Mouse (Mus musculus): ENCODE measurements around the gene Vamp3. TPM values are rescaled to one million over a fixed set of nuclear protein-coding genes. Genes with fewer than 3 reads are reported as not detected.
A peak's percentile ranks its signal among the peaks of the same experiment; 100 is the strongest.
"Not testable (repeated sequence)": the region's sequence is repeated elsewhere in the genome, so short reads cannot be mapped to it uniquely, and the experiment has no call there.

The Vamp3 gene
- polyA plus RNA-seq, 1 experiment from 2014 or later, result 111 TPM

- Histone ChIP-seq H3K27me3 (no peaks in the 10 kb centered on the region), H3K4me2 (replicated peaks) (peak within 1 kb of the TSS; percentile 97), H3K9ac (peak within 1 kb of the TSS; percentile 69), H3K4me1 (peaks cover 2% of the 10 kb centered on the region; the same call in 1 of the 2 replicates), H3K4me3 (peak within 1 kb of the TSS; percentile 59), H3K9me3 (no peaks in the 10 kb centered on the region), H3K27ac (peak within 1 kb of the TSS; percentile 36; the same call in 1 of the 2 replicates), H3K36me3 (peaks cover 20% of the 10 kb centered on the region)
- peak; percentile 98 for ATAC-seq (ENCODE audit: insufficient number of reproducible peaks, insufficient read depth, low FRiP score, low TSS enrichment)
- under 1% methylated on average over 78 of the region's 79 CpGs for WGBS
These were observed 13.5 kb downstream of the Vamp3 start, which contains the start of gene Per3 for GRCm38 (mm10) chr4:151044037-151044943. Gene Per3, minus strand, starts transcription at chr4:151044665.

GRCm38 (mm10) chr4:151043281-151043680 is 14.5 kb downstream of the Vamp3 start:
- H3K4me2 ChIP-seq (replicated peaks), result peak overlapping the region; percentile 97
- peaks cover 15% of the 10 kb centered on the region for H3K36me3 ChIP-seq
- H3K9ac ChIP-seq, result no peak overlapping the region
- peak overlapping the region; percentile 59; the same call in 1 of the 2 replicates for H3K4me3 ChIP-seq
- no peak overlapping the region for H3K27ac ChIP-seq
- H3K4me1 ChIP-seq, result peaks cover 2% of the 10 kb centered on the region; the same call in 1 of the 2 replicates
- ATAC-seq (ENCODE audit: insufficient number of reproducible peaks, insufficient read depth, low FRiP score, low TSS enrichment), result no peak
- H3K27me3 ChIP-seq, result no peaks in the 10 kb centered on the region
- H3K9me3 ChIP-seq, result no peaks in the 10 kb centered on the region
- 44% methylated on average over 5 of the region's 5 CpGs for WGBS

- 86% methylated on average over 5 of the region's 5 CpGs for WGBS
- Histone ChIP-seq H3K27ac (no peak overlapping the region), H3K27me3 (no peaks in the 10 kb centered on the region), H3K4me1 (peaks cover 2% of the 10 kb centered on the region; the same call in 1 of the 2 replicates), H3K36me3 (0 out of 2 replicates have a peak, but pooled peaks cover 4% of the 10 kb centered on the region), H3K4me3 (no peak overlapping the region), H3K9ac (no peak overlapping the region), H3K4me2 (replicated peaks) (no peak overlapping the region), H3K9me3 (no peaks in the 10 kb centered on the region)
- no peak for ATAC-seq (ENCODE audit: insufficient number of reproducible peaks, insufficient read depth, low FRiP score, low TSS enrichment)
These were observed 16.3 kb downstream of the Vamp3 start for GRCm38 (mm10) chr4:151041506-151041905.

GRCm38 (mm10) chr4:151037800-151038199 is 20.0 kb downstream of the Vamp3 start:
- Histone ChIP-seq H3K9ac (no peak overlapping the region), H3K9me3 (no peaks in the 10 kb centered on the region), H3K27ac (no peak overlapping the region), H3K4me1 (no peaks in the 10 kb centered on the region), H3K27me3 (no peaks in the 10 kb centered on the region), H3K4me3 (no peak overlapping the region), H3K36me3 (0 out of 2 replicates have a peak, but pooled peaks cover 3% of the 10 kb centered on the region), H3K4me2 (replicated peaks) (no peak overlapping the region)
- WGBS, result 92% methylated on average over 11 of the region's 11 CpGs
- no peak for ATAC-seq (ENCODE audit: insufficient number of reproducible peaks, insufficient read depth, low FRiP score, low TSS enrichment)

- H3K27ac ChIP-seq, result no peak overlapping the region
- 0 out of 2 replicates have a peak, but pooled peaks cover 3% of the 10 kb centered on the region for H3K36me3 ChIP-seq
- 84% methylated on average over 7 of the region's 7 CpGs for WGBS
- H3K27me3 ChIP-seq, result no peaks in the 10 kb centered on the region
- no peaks in the 10 kb centered on the region for H3K9me3 ChIP-seq
- no peak overlapping the region for H3K4me3 ChIP-seq
- no peak for ATAC-seq (ENCODE audit: insufficient number of reproducible peaks, insufficient read depth, low FRiP score, low TSS enrichment)
- H3K9ac ChIP-seq, result no peak overlapping the region
- H3K4me2 ChIP-seq (replicated peaks), result no peak overlapping the region
- H3K4me1 ChIP-seq, result no peaks in the 10 kb centered on the region
These were observed 21.2 kb downstream of the Vamp3 start for GRCm38 (mm10) chr4:151036521-151036920.

- H3K27me3 ChIP-seq, result no peaks in the 10 kb centered on the region
- WGBS, result 55% methylated on average over 6 of the region's 6 CpGs
- no peak for ATAC-seq (ENCODE audit: insufficient number of reproducible peaks, insufficient read depth, low FRiP score, low TSS enrichment)
- no peaks in the 10 kb centered on the region for H3K9me3 ChIP-seq
- H3K4me1 ChIP-seq, result no peaks in the 10 kb centered on the region
- no peak overlapping the region for H3K9ac ChIP-seq
- H3K4me2 ChIP-seq (replicated peaks), result no peak overlapping the region
- H3K36me3 ChIP-seq, result no peaks in the 10 kb centered on the region
- H3K27ac ChIP-seq, result no peak overlapping the region
- H3K4me3 ChIP-seq, result no peak overlapping the region
These were observed 30.8 kb downstream of the Vamp3 start for GRCm38 (mm10) chr4:151027001-151027400.

GRCm38 (mm10) chr4:151024152-151024551 is 33.6 kb downstream of the Vamp3 start:
- Histone ChIP-seq H3K9me3 (no peaks in the 10 kb centered on the region), H3K36me3 (no peaks in the 10 kb centered on the region), H3K9ac (no peak overlapping the region), H3K27ac (no peak overlapping the region), H3K4me2 (replicated peaks) (no peak overlapping the region), H3K4me1 (no peaks in the 10 kb centered on the region), H3K27me3 (no peaks in the 10 kb centered on the region), H3K4me3 (no peak overlapping the region)
- no peak for ATAC-seq (ENCODE audit: insufficient number of reproducible peaks, insufficient read depth, low FRiP score, low TSS enrichment)
- WGBS, result 84% methylated on average over 9 of the region's 9 CpGs

GRCm38 (mm10) chr4:151017356-151017755 is 40.4 kb downstream of the Vamp3 start:
- H3K9ac ChIP-seq; H3K4me3 ChIP-seq; H3K27ac ChIP-seq; H3K4me2 ChIP-seq (replicated peaks); ATAC-seq (ENCODE audit: insufficient number of reproducible peaks, insufficient read depth, low FRiP score, low TSS enrichment); H3K4me1 ChIP-seq; H3K27me3 ChIP-seq; H3K9me3 ChIP-seq: not testable (repeated sequence)
- 88% methylated on average over 1 of the region's 1 CpGs for WGBS
- peaks cover 23% of the 10 kb centered on the region for H3K36me3 ChIP-seq

GRCm38 (mm10) chr4:151015946-151016345 is 41.8 kb downstream of the Vamp3 start:
- no peak for ATAC-seq (ENCODE audit: insufficient number of reproducible peaks, insufficient read depth, low FRiP score, low TSS enrichment)
- no peaks in the 10 kb centered on the region for H3K27me3 ChIP-seq

GRCm38 (mm10) chr4:151010316-151010715 is 47.4 kb downstream of the Vamp3 start:
- H3K9ac ChIP-seq, result no peak overlapping the region
- WGBS, result 93% methylated on average over 7 of the region's 7 CpGs
- peaks cover 8% of the 10 kb centered on the region; the same call in 1 of the 2 replicates for H3K36me3 ChIP-seq
- no peak overlapping the region for H3K4me3 ChIP-seq
- no peaks in the 10 kb centered on the region for H3K27me3 ChIP-seq
- ATAC-seq (ENCODE audit: insufficient number of reproducible peaks, insufficient read depth, low FRiP score, low TSS enrichment), result no peak
- no peaks in the 10 kb centered on the region for H3K4me1 ChIP-seq
- no peak overlapping the region for H3K27ac ChIP-seq
- no peak overlapping the region for H3K4me2 ChIP-seq (replicated peaks)
- no peaks in the 10 kb centered on the region for H3K9me3 ChIP-seq

More at GRCm38 (mm10) chr4:151015946-151016345, 41.8 kb downstream of the Vamp3 start:
- Histone ChIP-seq H3K9ac (no peak overlapping the region), H3K9me3 (no peaks in the 10 kb centered on the region), H3K27ac (no peak overlapping the region), H3K36me3 (peaks cover 28% of the 10 kb centered on the region), H3K4me1 (no peaks in the 10 kb centered on the region), H3K4me3 (no peak overlapping the region), H3K4me2 (replicated peaks) (no peak overlapping the region)
- 43% methylated on average over 10 of the region's 10 CpGs for WGBS

GRCm38 (mm10) chr4:151006945-151007344 is 50.8 kb downstream of the Vamp3 start:
- H3K36me3 ChIP-seq, result peaks cover 1% of the 10 kb centered on the region; the same call in 1 of the 2 replicates
- H3K9me3 ChIP-seq, result no peaks in the 10 kb centered on the region
- no peak for ATAC-seq (ENCODE audit: insufficient number of reproducible peaks, insufficient read depth, low FRiP score, low TSS enrichment)
- H3K9ac ChIP-seq, result no peak overlapping the region
- H3K4me2 ChIP-seq (replicated peaks), result no peak overlapping the region
- no peak overlapping the region for H3K27ac ChIP-seq
- WGBS, result 55% methylated on average over 6 of the region's 6 CpGs
- H3K27me3 ChIP-seq, result no peaks in the 10 kb centered on the region
- no peaks in the 10 kb centered on the region for H3K4me1 ChIP-seq
- no peak overlapping the region for H3K4me3 ChIP-seq

Measured in embryonic facial prominence, embryonic 12.5 days (tissue).